Mouse (Mus musculus): Measurements from ENCODE around the gene Fstl1. TPM values are rescaled to one million over a fixed set of nuclear protein-coding genes. Genes with fewer than 3 reads are reported as not detected.

Fstl1 gene
- total RNA-seq, 1 experiment = 87.6 TPM

DNA sequence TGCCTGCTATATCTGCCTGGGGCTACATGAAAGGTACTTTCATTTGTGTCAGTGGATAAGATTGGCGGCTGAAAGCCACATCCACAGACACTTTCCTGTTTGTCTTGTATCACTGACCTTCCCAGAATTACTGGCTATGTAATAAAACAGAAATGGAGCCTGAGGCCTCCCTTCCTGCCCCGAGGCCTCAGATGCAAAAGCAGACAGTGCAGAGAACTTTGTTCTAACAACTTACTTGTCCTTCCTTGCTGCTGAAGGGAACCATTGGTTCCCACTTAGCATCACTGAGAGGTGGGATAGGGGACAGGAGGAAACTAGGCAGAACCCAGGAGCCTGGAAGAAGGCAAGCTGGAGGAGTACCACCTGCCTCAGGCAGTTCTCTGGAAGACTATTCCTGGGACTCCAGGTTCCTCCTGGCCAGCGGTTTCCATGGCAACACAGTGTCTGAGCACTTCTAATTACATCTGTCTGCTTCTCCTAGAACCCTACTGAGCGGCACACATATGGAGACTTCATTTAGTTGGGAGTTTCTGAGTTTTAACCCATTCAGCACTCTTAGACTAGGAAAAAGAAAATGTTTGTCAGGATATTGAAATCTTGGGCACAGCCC, 26.1 kb downstream of the Fstl1 start:
- Histone ChIP-seq H3K4me3 (ENCODE audit: insufficient read depth in 1 of 2, low read depth in 1 of 2, low read length in 2 of 2, poor library complexity in 1 of 2, severe bottlenecking in 1 of 2) (no peak overlapping the region), H3K36me3 (ENCODE audit: control insufficient read depth, insufficient read depth, low read length, poor library complexity, severe bottlenecking) (peaks cover 6% of the 10 kb centered on the region), H3K9ac (ENCODE audit: insufficient read depth, low read depth, low read length, poor library complexity, severe bottlenecking) (no peak overlapping the region), H3K27ac (ENCODE audit: insufficient read depth, low read depth, low read length, poor library complexity, severe bottlenecking) (no peak overlapping the region), H3K9me3 (ENCODE audit: control insufficient read depth, insufficient read depth, low read depth, low read length) (no peaks in the 10 kb centered on the region), H3K4me1 (ENCODE audit: control insufficient read depth in 2 of 2, insufficient read depth in 2 of 2, low read length in 2 of 2, poor library complexity in 1 of 2) (0 out of 4 replicates have a peak, but pooled peaks cover 0 to 1% of the 10 kb centered on the region in 2 experiments)
- DNase-seq (ENCODE audit: low read depth, low spot score) = no peak
- in situ Hi-C loops (cut with MboI; ENCODE audit: low sequenced_read_pairs in 2 of 2, unreplicated experiment in 2 of 2) = no loop called here
- no peak for TF ChIP-seq CHD2 (IDR thresholded peaks at IDR 0.05; ENCODE audit: low read depth, low read length)
- no peak for TF ChIP-seq ZNF384 (IDR thresholded peaks at IDR 0.05; ENCODE audit: low read depth, low read length)
- TF ChIP-seq ZC3H11A (IDR thresholded peaks at IDR 0.05; ENCODE audit: borderline replicate concordance, low read depth, low read length) = no peak
- TF ChIP-seq MAFK (IDR thresholded peaks at IDR 0.05; ENCODE audit: insufficient read depth, low read depth, low read length) = no peak
- no peak for TF ChIP-seq HCFC1 (IDR thresholded peaks at IDR 0.05; ENCODE audit: borderline replicate concordance, insufficient read depth, low read length)

DNA sequence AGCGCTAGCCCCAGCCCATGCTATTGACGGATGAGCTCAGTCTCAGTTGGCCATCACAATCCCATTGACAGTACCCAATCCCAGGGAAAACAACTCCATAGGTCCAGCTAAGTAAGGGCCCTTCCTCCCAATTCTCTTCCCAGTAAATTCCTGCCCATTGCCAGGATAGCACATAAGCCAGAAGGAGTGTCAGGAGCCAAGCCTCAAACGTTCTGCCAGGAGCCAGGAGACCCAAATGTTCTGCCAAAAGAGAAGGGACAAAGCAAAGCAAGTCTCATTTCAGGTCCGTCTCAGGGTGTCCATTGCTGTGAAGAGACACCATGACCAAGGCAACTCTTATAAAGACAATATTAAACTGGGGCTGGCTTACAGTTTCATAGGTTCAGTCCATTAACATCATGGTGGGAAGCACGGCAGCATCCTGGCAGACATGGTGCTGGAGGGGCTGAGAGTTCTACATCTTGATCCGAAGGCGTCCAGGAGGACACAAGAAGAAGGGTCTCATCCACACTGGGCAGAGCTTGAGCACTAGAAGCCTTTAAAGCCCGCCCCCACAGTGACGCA, 26.8 kb downstream of the Fstl1 start:
- no peak overlapping the region for H3K4me3 ChIP-seq (ENCODE audit: insufficient read depth in 1 of 2, low read depth in 1 of 2, low read length in 2 of 2, poor library complexity in 1 of 2, severe bottlenecking in 1 of 2)
- H3K9ac ChIP-seq (ENCODE audit: insufficient read depth, low read depth, low read length, poor library complexity, severe bottlenecking) = no peak overlapping the region
- no peak overlapping the region for H3K27ac ChIP-seq (ENCODE audit: insufficient read depth, low read depth, low read length, poor library complexity, severe bottlenecking)
- in situ Hi-C loops (cut with MboI; ENCODE audit: low sequenced_read_pairs in 2 of 2, unreplicated experiment in 2 of 2) = no loop called here
- H3K36me3 ChIP-seq (ENCODE audit: control insufficient read depth, insufficient read depth, low read length, poor library complexity, severe bottlenecking) = peaks cover 6% of the 10 kb centered on the region
- TF ChIP-seq ZNF384 (IDR thresholded peaks at IDR 0.05; ENCODE audit: low read depth, low read length) = no peak
- TF ChIP-seq MAFK (IDR thresholded peaks at IDR 0.05; ENCODE audit: insufficient read depth, low read depth, low read length) = no peak
- TF ChIP-seq ZC3H11A (IDR thresholded peaks at IDR 0.05; ENCODE audit: borderline replicate concordance, low read depth, low read length) = no peak
- no peak for TF ChIP-seq HCFC1 (IDR thresholded peaks at IDR 0.05; ENCODE audit: borderline replicate concordance, insufficient read depth, low read length)
- TF ChIP-seq CHD2 (IDR thresholded peaks at IDR 0.05; ENCODE audit: low read depth, low read length) = no peak
- H3K9me3 ChIP-seq (ENCODE audit: control insufficient read depth, insufficient read depth, low read depth, low read length) = no peaks in the 10 kb centered on the region
- no peak for DNase-seq (ENCODE audit: low read depth, low spot score)
- H3K4me1 ChIP-seq (ENCODE audit: control insufficient read depth in 2 of 2, insufficient read depth in 2 of 2, low read length in 2 of 2, poor library complexity in 1 of 2) = 0 out of 4 replicates have a peak, but pooled peaks cover 1% of the 10 kb centered on the region in 2 experiments

DNA sequence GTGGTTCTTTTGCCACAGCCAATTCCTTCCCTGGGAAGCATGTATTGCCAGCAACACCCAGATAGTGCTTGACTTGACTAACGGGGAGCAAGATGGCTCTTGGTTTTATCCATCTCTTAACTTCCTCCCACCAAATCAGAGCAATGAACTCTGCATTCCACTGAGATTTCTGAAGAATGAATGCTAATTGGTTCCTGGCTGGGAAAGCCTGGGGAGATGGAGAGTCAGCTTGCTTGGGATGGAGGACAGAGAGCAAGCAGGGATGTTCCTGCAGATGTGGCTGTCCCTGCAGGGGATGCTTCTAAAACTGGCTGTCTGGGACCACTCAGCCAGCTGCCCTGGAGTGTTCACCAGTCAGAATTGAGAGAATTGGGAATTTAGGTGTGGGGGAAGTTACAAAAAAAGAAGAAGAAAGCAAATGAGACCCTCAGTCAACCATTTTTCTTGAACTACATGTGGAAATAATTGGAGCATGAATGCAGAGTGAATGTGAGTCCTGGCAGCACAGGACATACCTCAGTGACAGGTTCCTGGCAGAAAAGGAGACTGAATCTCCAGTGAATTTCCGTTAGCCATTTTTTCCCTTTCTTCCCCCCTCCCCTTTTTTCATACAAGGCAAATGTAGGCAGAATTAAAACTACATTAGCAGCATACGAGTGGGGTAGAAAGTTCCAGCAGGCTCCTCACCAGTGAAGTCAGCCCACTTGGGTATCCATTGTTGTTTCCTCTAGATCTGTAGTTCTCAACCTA, 29.2 kb downstream of the Fstl1 start:
- Histone ChIP-seq H3K4me3 (ENCODE audit: insufficient read depth in 1 of 2, low read depth in 1 of 2, low read length in 2 of 2, poor library complexity in 1 of 2, severe bottlenecking in 1 of 2) (no peak overlapping the region), H3K36me3 (ENCODE audit: control insufficient read depth, insufficient read depth, low read length, poor library complexity, severe bottlenecking) (no peaks in the 10 kb centered on the region), H3K9me3 (ENCODE audit: control insufficient read depth, insufficient read depth, low read depth, low read length) (no peaks in the 10 kb centered on the region), H3K27ac (ENCODE audit: insufficient read depth, low read depth, low read length, poor library complexity, severe bottlenecking) (no peak overlapping the region), H3K4me1 (ENCODE audit: control insufficient read depth in 2 of 2, insufficient read depth in 2 of 2, low read length in 2 of 2, poor library complexity in 1 of 2) (peaks cover 4 to 9% of the 10 kb centered on the region in 2 experiments; a peak in 2 of 4 replicates), H3K9ac (ENCODE audit: insufficient read depth, low read depth, low read length, poor library complexity, severe bottlenecking) (no peak overlapping the region)
- in situ Hi-C loops (cut with MboI; ENCODE audit: low sequenced_read_pairs in 2 of 2, unreplicated experiment in 2 of 2) = no loop called here
- TF ChIP-seq ZC3H11A (IDR thresholded peaks at IDR 0.05; ENCODE audit: borderline replicate concordance, low read depth, low read length) (no peak), CHD2 (IDR thresholded peaks at IDR 0.05; ENCODE audit: low read depth, low read length) (no peak), HCFC1 (IDR thresholded peaks at IDR 0.05; ENCODE audit: borderline replicate concordance, insufficient read depth, low read length) (no peak), MAFK (IDR thresholded peaks at IDR 0.05; ENCODE audit: insufficient read depth, low read depth, low read length) (no peak), ZNF384 (IDR thresholded peaks at IDR 0.05; ENCODE audit: low read depth, low read length) (no peak)
- DNase-seq (ENCODE audit: low read depth, low spot score) = no peak

DNA sequence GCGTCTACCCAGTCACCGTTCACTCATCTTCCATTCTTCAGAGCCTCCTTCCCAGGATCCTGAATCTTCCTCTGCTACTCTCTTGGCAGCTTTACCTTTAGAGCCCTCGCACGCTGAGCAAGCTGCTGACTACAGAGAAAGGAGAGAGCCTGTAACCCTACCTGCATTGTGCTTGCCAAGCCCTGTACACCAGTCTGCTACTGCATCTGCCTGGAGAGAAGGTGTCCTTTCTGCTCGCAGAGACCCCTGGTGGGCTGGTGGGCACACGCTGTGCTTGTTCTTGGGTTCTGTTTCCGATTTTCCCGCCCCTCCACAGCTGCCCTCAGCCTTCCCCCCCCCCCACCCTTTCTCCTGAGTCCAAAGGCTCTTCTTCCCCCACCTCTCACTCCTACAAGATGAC, 30.6 kb downstream of the Fstl1 start:
- Histone ChIP-seq H3K9ac (ENCODE audit: insufficient read depth, low read depth, low read length, poor library complexity, severe bottlenecking) (no peak overlapping the region), H3K27ac (ENCODE audit: insufficient read depth, low read depth, low read length, poor library complexity, severe bottlenecking) (no peak overlapping the region), H3K4me3 (ENCODE audit: insufficient read depth in 1 of 2, low read depth in 1 of 2, low read length in 2 of 2, poor library complexity in 1 of 2, severe bottlenecking in 1 of 2) (no peak overlapping the region), H3K36me3 (ENCODE audit: control insufficient read depth, insufficient read depth, low read length, poor library complexity, severe bottlenecking) (no peaks in the 10 kb centered on the region), H3K9me3 (ENCODE audit: control insufficient read depth, insufficient read depth, low read depth, low read length) (no peaks in the 10 kb centered on the region), H3K4me1 (ENCODE audit: control insufficient read depth in 2 of 2, insufficient read depth in 2 of 2, low read length in 2 of 2, poor library complexity in 1 of 2) (peaks cover 4 to 9% of the 10 kb centered on the region in 2 experiments; a peak in 2 of 4 replicates)
- in situ Hi-C loops (cut with MboI; ENCODE audit: low sequenced_read_pairs in 2 of 2, unreplicated experiment in 2 of 2) = no loop called here
- no peak for TF ChIP-seq HCFC1 (IDR thresholded peaks at IDR 0.05; ENCODE audit: borderline replicate concordance, insufficient read depth, low read length)
- no peak for TF ChIP-seq ZNF384 (IDR thresholded peaks at IDR 0.05; ENCODE audit: low read depth, low read length)
- no peak for TF ChIP-seq ZC3H11A (IDR thresholded peaks at IDR 0.05; ENCODE audit: borderline replicate concordance, low read depth, low read length)
- TF ChIP-seq CHD2 (IDR thresholded peaks at IDR 0.05; ENCODE audit: low read depth, low read length) = no peak
- TF ChIP-seq MAFK (IDR thresholded peaks at IDR 0.05; ENCODE audit: insufficient read depth, low read depth, low read length) = no peak
- DNase-seq (ENCODE audit: low read depth, low spot score) = no peak
